Mouse (Mus musculus): ENCODE results near the gene Hist2h3c2. TPM values are rescaled to one million over a fixed set of nuclear protein-coding genes. Genes with fewer than 3 reads are reported as not detected.
A peak's percentile ranks its signal among the peaks of the same experiment; 100 is the strongest.

The Hist2h3c2 gene
- polyA plus RNA-seq, 2 experiments, result 14.6 to 91.6 TPM

DNA sequence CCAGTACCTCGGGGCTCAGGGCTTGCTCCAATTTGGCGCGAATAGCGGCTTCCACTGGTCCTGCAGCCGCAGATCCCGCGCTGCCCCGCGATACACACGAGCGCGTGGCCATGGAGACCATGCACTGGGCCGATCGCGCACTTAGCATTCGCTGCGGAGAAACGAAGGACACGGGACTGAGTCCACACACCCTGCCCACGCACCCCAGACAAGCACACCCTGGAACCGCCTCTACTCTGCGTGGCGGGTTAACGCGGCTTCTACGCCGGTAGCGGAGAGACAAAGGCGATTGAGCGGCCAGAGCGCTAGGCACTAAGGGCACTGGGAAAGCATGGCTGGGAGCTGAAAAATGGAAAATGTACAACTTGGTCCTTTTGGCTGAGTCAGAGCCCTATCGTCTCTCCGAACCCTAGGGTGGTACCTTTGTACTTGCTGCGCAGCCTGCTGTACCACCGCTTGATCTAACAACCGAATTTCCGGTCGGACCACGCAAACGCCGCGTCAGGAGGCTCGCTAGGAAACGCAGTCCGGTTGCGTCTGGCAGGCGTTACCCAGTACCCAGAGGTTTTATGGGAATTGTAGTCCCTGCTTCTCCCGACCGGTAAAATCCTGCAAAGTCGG, 41.7 kb downstream of the Hist2h3c2 start:
- TF ChIP-seq CTCF (IDR thresholded peaks at IDR 0.05; ENCODE audit: low read depth) (peak; percentile 35; the same call in 1 of the 2 replicates), EP300 (IDR thresholded peaks at IDR 0.05; ENCODE audit: low read depth) (no peak)
- DNase-seq (ENCODE audit: low read depth in 3 of 3, low spot score in 3 of 3), result peak; percentile 74 to 76 (median 75)
- no peaks in the 10 kb centered on the region; the same call in 1 of the 2 replicates for H3K27me3 ChIP-seq (ENCODE audit: control insufficient read depth, insufficient read depth, low read length)
- peak overlapping the region; percentile 77 for H3K27ac ChIP-seq
- peak overlapping the region; percentile 64 to 70 for H3K4me3 ChIP-seq (ENCODE audit: insufficient read depth in 1 of 2, low read depth in 2 of 2, low read length in 2 of 2)
- H3K4me2 ChIP-seq (ENCODE audit: low read depth), result peak overlapping the region; percentile 97
- H3K4me1 ChIP-seq (replicated peaks; ENCODE audit: control insufficient read depth in 2 of 2, insufficient read depth in 2 of 2, low read length in 1 of 2), result peaks cover 13 to 22% of the 10 kb centered on the region in 2 experiments
- under 1% methylated on average over 50 of the region's 50 CpGs for WGBS (ENCODE audit: insufficient replicate concordance)
- H3K9me3 ChIP-seq (ENCODE audit: control insufficient read depth, low read length), result no peaks in the 10 kb centered on the region
- H3K9ac ChIP-seq (replicated peaks), result peak overlapping the region; percentile 94
- peak; percentile 90 for ATAC-seq (ENCODE audit: insufficient read depth)
- no peaks in the 10 kb centered on the region for H3K36me3 ChIP-seq (replicated peaks; ENCODE audit: control insufficient read depth, insufficient read depth, low read depth)

GRCm38 (mm10) chr3:96196437-96197128, 42.3 kb downstream of the Hist2h3c2 start:
- WGBS (ENCODE audit: insufficient replicate concordance), result 17% methylated on average over 27 of the region's 27 CpGs
- H3K36me3 ChIP-seq (replicated peaks; ENCODE audit: control insufficient read depth, insufficient read depth, low read depth), result no peaks in the 10 kb centered on the region
- peak overlapping the region; percentile 64 to 70 for H3K4me3 ChIP-seq (ENCODE audit: insufficient read depth in 1 of 2, low read depth in 2 of 2, low read length in 2 of 2)
- H3K27ac ChIP-seq, result peak overlapping the region; percentile 77
- DNase-seq (ENCODE audit: low read depth in 3 of 3, low spot score in 3 of 3) (no peak), ATAC-seq (ENCODE audit: insufficient read depth) (no peak)
- H3K27me3 ChIP-seq (ENCODE audit: control insufficient read depth, insufficient read depth, low read length), result no peaks in the 10 kb centered on the region; the same call in 1 of the 2 replicates
- peak overlapping the region; percentile 97 for H3K4me2 ChIP-seq (ENCODE audit: low read depth)
- peak overlapping the region; percentile 94 for H3K9ac ChIP-seq (replicated peaks)
- peaks cover 13 to 22% of the 10 kb centered on the region in 2 experiments for H3K4me1 ChIP-seq (replicated peaks; ENCODE audit: control insufficient read depth in 2 of 2, insufficient read depth in 2 of 2, low read length in 1 of 2)
- no peaks in the 10 kb centered on the region for H3K9me3 ChIP-seq (ENCODE audit: control insufficient read depth, low read length)
- no peak for TF ChIP-seq EP300 (IDR thresholded peaks at IDR 0.05; ENCODE audit: low read depth)
- TF ChIP-seq CTCF (IDR thresholded peaks at IDR 0.05; ENCODE audit: low read depth), result no peak; the same call in 1 of the 2 replicates

GRCm38 (mm10) chr3:96195616-96196313, 43.2 kb downstream of the Hist2h3c2 start:
- H3K36me3 ChIP-seq (replicated peaks; ENCODE audit: control insufficient read depth, insufficient read depth, low read depth), result no peaks in the 10 kb centered on the region
- H3K4me2 ChIP-seq (ENCODE audit: low read depth), result peak overlapping the region; percentile 97
- peaks cover 13 to 22% of the 10 kb centered on the region in 2 experiments for H3K4me1 ChIP-seq (replicated peaks; ENCODE audit: control insufficient read depth in 2 of 2, insufficient read depth in 2 of 2, low read length in 1 of 2)
- no peaks in the 10 kb centered on the region; the same call in 1 of the 2 replicates for H3K27me3 ChIP-seq (ENCODE audit: control insufficient read depth, insufficient read depth, low read length)
- no peaks in the 10 kb centered on the region for H3K9me3 ChIP-seq (ENCODE audit: control insufficient read depth, low read length)
- DNase-seq (ENCODE audit: low read depth in 3 of 3, low spot score in 3 of 3) (no peak), ATAC-seq (ENCODE audit: insufficient read depth) (no peak)
- 88% methylated on average over 11 of the region's 11 CpGs for WGBS (ENCODE audit: insufficient replicate concordance)
- H3K27ac ChIP-seq, result no peak overlapping the region
- H3K4me3 ChIP-seq (ENCODE audit: insufficient read depth in 1 of 2, low read depth in 2 of 2, low read length in 2 of 2), result no peak overlapping the region; a peak in 1 of 4 replicates
- no peak overlapping the region for H3K9ac ChIP-seq (replicated peaks)
- TF ChIP-seq CTCF (IDR thresholded peaks at IDR 0.05; ENCODE audit: low read depth), result peak; percentile 27
- no peak for TF ChIP-seq EP300 (IDR thresholded peaks at IDR 0.05; ENCODE audit: low read depth)

DNA sequence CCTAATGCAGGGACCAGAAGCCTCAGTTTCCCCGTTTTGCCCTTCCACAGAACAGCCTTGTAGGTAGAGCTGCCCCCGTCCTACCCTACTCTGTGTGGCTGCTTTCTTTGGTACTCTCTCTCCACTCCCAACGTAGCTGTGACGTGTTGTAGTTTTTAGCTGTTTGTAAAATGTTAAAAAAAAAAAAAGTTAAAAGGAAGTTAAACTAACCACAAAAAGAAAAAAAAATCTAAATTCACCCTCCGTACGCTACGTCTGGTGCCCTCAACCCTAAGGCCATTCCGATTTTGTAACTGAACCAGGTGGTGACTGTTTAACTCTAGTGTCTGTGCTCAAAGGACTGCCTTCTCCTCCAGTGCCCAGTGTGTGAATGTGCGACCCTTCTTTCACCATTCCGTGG, 44.0 kb downstream of the Hist2h3c2 start:
- Histone ChIP-seq H3K4me3 (ENCODE audit: insufficient read depth in 1 of 2, low read depth in 2 of 2, low read length in 2 of 2) (no peak overlapping the region), H3K4me2 (ENCODE audit: low read depth) (no peak overlapping the region), H3K27me3 (ENCODE audit: control insufficient read depth, insufficient read depth, low read length) (no peaks in the 10 kb centered on the region; the same call in 1 of the 2 replicates), H3K9ac (replicated peaks) (no peak overlapping the region), H3K36me3 (replicated peaks; ENCODE audit: control insufficient read depth, insufficient read depth, low read depth) (no peaks in the 10 kb centered on the region), H3K27ac (no peak overlapping the region), H3K9me3 (ENCODE audit: control insufficient read depth, low read length) (no peaks in the 10 kb centered on the region), H3K4me1 (replicated peaks; ENCODE audit: control insufficient read depth in 2 of 2, insufficient read depth in 2 of 2, low read length in 1 of 2) (peaks cover 13 to 22% of the 10 kb centered on the region in 2 experiments)
- no peak for DNase-seq (ENCODE audit: low read depth in 3 of 3, low spot score in 3 of 3)
- ATAC-seq (ENCODE audit: insufficient read depth), result no peak
- WGBS (ENCODE audit: insufficient replicate concordance), result 53% methylated on average over 10 of the region's 10 CpGs
- TF ChIP-seq CTCF (IDR thresholded peaks at IDR 0.05; ENCODE audit: low read depth), result no peak
- no peak for TF ChIP-seq EP300 (IDR thresholded peaks at IDR 0.05; ENCODE audit: low read depth)

Measured in liver, embryonic 14.5 days (tissue).